Mouse (Mus musculus): ENCODE results near the gene Slc8b1. TPM values are rescaled to one million over a fixed set of nuclear protein-coding genes. Genes with fewer than 3 reads are reported as not detected.

Gene Slc8b1
- total RNA-seq, 2 experiments from 2014 or later = 26.4 to 31.7 TPM

DNA sequence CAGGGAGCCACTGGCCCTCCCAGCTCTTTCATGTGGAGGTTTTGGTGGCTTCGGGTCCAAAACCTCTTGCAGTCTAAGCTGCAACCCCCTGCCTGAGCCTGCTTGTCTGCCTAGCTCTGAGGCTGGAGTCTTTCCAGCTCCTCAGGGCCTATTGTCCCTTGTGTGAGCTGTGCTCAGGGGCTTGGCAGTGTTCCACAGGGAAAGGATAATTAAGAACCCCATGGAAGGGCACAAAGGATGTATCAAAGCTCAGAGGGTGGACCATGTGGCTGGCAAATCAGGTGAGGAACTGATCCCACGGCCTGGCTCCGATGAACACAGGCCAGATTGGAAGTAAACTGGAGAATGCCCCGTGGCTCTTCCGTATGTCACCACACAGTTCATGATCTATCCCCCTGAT is 55.1 kb downstream of the Slc8b1 start:
- DNase-seq (ENCODE audit: low spot score in 2 of 2) = no peak

GRCm38 (mm10) chr5:120566681-120567252 is 55.8 kb downstream of the Slc8b1 start:
- no peak for DNase-seq (ENCODE audit: low spot score in 2 of 2)

GRCm38 (mm10) chr5:120567253-120567701 is 56.3 kb downstream of the Slc8b1 start:
- peak; percentile 53 to 55 for DNase-seq (ENCODE audit: low spot score in 2 of 2)

GRCm38 (mm10) chr5:120567761-120568211 is 56.8 kb downstream of the Slc8b1 start:
- no peak for DNase-seq (ENCODE audit: low spot score in 2 of 2)

DNA sequence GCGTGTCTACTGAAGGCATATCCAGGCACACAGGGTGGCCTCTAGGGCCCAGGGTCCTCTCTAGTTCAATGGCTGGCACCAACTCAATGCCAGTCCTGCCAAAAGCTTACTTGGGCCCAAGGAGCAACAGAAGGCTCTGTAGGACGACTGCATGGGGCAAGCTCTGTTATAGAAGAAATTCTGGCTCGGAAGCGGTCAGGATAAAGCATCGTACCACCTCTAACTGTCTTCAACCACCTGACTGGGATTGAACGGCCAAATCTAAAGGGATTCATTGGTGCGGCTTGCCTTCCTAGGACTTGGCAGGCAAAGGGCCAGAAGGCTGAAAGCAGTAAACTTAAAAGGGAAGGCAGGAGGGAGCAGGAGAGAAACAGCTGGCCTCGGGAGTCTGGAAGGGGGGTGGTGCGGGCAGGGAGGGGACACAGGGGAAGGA is 57.4 kb downstream of the Slc8b1 start:
- DNase-seq (ENCODE audit: low spot score in 2 of 2) = no peak

DNA sequence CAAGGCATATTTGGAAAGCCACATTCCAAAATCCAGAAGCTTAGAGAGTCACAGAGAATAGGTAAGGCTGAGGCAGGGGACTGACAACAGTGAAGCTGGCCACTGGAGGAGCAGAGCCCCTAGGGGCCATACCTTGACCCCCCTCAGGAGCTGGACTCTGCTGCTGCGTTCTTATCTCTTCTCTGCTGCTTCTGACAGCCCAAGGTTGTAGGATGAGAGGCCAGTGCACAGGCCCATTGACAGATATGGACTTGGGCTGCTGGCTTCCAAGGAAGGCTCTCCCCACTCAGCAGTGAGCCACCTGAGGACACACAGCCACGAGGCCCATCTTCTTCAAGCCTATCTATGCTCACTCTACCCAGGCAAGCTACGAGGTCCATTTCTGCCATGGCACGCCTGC is 58.0 kb downstream of the Slc8b1 start:
- no peak for DNase-seq (ENCODE audit: low spot score in 2 of 2)

GRCm38 (mm10) chr5:120569791-120570190 is 58.8 kb downstream of the Slc8b1 start:
- no peak for DNase-seq (ENCODE audit: low spot score in 2 of 2)

GRCm38 (mm10) chr5:120570289-120570897 is 59.4 kb downstream of the Slc8b1 start:
- no peak for DNase-seq (ENCODE audit: low spot score in 2 of 2)

GRCm38 (mm10) chr5:120571056-120571740 is 60.2 kb downstream of the Slc8b1 start:
- DNase-seq (ENCODE audit: low spot score in 2 of 2) = no peak

DNA sequence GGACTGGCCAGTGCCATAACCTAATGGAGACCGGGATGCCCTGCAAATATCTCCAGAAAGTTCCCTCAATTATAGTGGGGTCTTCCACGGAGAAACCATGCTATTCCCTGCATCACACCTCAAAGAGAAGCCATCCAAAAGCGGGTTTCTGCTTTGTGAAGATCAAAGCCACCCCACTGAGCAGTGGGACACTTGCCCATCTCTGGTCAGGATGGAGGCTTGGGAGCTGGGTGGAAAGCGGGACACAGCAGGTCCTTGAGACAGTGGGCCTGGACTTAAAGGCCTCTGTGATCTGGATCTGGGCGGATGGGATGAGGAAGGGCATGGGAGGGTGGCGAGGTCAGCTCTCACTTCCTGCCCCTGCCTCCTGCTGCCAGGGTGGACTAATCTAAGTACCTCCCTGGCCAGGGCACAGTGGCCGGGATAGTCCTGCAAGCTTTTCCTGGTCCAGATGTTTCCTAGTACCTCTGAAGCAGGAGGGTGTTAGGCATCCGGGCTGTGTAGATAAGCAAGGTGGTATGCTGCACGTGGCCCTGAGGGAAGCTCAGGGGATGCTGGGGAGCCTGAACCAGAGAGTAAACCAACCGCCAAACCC is 63.6 kb downstream of the Slc8b1 start:
- DNase-seq (ENCODE audit: low spot score in 2 of 2) = no peak

GRCm38 (mm10) chr5:120576781-120577301 is 65.9 kb downstream of the Slc8b1 start:
- no peak for DNase-seq (ENCODE audit: low spot score in 2 of 2)

GRCm38 (mm10) chr5:120577935-120578441 is 67.0 kb downstream of the Slc8b1 start:
- DNase-seq (ENCODE audit: low spot score in 2 of 2) = no peak

DNA sequence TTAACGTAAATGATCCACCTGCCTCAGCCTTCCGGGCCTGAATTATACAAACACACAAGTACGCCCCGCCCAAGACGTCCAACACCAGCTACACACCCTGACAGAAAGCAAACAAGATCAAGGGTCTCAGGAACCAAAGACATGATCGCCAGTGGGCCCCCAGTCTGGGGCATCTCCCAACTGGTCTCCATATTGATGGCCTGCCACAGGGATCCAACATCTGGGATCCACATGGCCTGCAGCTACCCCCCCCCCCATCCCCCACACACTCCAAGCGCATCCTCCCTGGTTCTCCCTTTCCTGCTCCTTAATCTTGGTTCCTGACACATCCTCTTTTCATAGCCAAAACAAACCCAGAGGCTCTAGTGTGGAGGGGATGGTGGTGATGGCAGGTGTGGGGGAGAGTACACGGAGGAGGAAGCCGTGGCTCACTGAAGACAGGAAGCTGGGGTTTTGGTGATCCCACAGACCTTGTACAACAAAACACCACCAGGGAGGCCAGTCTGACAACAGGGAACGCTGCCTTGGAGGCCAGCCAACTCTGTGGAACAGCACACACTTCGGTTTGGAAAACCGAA is 67.6 kb downstream of the Slc8b1 start:
- no peak for DNase-seq (ENCODE audit: low spot score in 2 of 2)

DNA sequence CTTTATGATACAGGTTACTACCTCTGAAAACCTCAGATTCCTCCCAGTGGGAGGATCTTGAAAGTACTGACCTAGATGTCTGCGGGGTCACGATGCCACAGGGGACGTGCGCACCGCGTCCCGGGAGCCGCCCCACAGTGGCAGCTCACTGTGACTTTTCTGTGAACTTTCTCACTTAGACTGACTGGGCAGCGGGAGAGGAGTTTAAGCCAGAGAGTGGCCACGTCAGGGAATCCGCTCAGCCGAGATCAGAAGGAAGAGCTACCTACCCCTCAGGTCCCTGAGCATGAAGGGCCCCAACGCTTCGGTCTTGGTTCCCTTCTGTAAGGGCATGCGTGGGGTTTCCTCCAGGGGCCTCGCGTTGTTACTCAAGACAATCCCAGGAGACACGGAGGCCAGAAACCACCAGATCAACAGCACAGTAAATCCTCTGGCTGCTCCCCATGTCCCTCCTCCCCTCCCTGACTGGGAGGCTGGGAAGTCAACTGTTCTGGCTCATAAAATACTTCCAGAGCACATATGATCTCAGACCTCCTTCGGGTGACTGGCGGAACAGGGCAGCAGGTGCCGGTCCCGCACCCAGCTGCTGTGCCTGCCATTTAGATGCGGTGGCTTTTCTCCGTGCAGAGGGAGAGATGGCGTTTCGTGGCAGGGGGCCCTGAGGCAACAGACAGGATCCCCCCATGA is 68.4 kb downstream of the Slc8b1 start:
- no peak for DNase-seq (ENCODE audit: low spot score in 2 of 2)

- no peak for DNase-seq (ENCODE audit: low spot score in 2 of 2)
Measured at GRCm38 (mm10) chr5:120579898-120580626, 69.1 kb downstream of the Slc8b1 start.

GRCm38 (mm10) chr5:120582002-120582401 is 71.0 kb downstream of the Slc8b1 start:
- DNase-seq (ENCODE audit: low spot score in 2 of 2) = no peak

GRCm38 (mm10) chr5:120583511-120583910 is 72.5 kb downstream of the Slc8b1 start:
- no peak for DNase-seq (ENCODE audit: low spot score in 2 of 2)
